Mouse (Mus musculus) limb, embryonic 14.5 days (tissue): ENCODE measurements around the gene Inpp5d. TPM values are rescaled to one million over a fixed set of nuclear protein-coding genes. Genes with fewer than 3 reads are reported as not detected.

ENCODE experiments used
- ATAC-seq: fragments of 200-750 bp; cut with Nextera tagmentation; 2 replicates; pipeline ENCODE4 v1.8.0; 2017; ENCODE audit warnings: low read depth, moderate number of reproducible peaks, moderate TSS enrichment; ENCODE audit not compliant: low FRiP score
- DNase-seq: peaks from one replicate; pipeline ENCODE4 v3.0.0-alpha.2; 2015; ENCODE audit warnings: low spot score
- H3K27ac ChIP-seq: fragments of 300-500 bp; sonication (generic); replicated peaks from 2 replicates; pipeline ENCODE4 v1.5.1; 2014; ENCODE audit warnings: low read depth, mild to moderate bottlenecking, low read length, moderate library complexity, mixed read lengths
- H3K27me3 ChIP-seq: fragments of 300-500 bp; sonication (generic); 2 replicates; pipeline ENCODE4 v1.6.1; 2014; ENCODE audit warnings: low read length, mixed read lengths; ENCODE audit not compliant: control insufficient read depth, insufficient read depth
- H3K36me3 ChIP-seq: fragments of 300-500 bp; sonication (generic); 2 replicates; pipeline ENCODE4 v1.6.1; 2014; ENCODE audit warnings: mild to moderate bottlenecking, low read length, moderate library complexity, mixed read lengths; ENCODE audit not compliant: control insufficient read depth, insufficient read depth
- H3K4me1 ChIP-seq: fragments of 300-500 bp; sonication (generic); 2 replicates; pipeline ENCODE4 v1.6.1; 2014; ENCODE audit warnings: antibody characterized with exemption, low read length, mixed read lengths; ENCODE audit not compliant: control insufficient read depth, insufficient read depth
- H3K4me2 ChIP-seq: fragments of 300-500 bp; sonication (generic); replicated peaks from 2 replicates; pipeline ENCODE4 v1.6.1; 2014; ENCODE audit warnings: low read depth, mild to moderate bottlenecking, low read length, moderate library complexity; ENCODE audit not compliant: severe bottlenecking
- H3K4me3 ChIP-seq: fragments of 300-500 bp; sonication (generic); replicated peaks from 2 replicates; pipeline ENCODE4 v1.5.1; 2014; ENCODE audit warnings: low read length
- H3K9ac ChIP-seq: fragments of 300-500 bp; sonication (generic); 2 replicates; pipeline ENCODE4 v1.6.1; 2014; ENCODE audit warnings: mild to moderate bottlenecking, low read depth, low read length, moderate library complexity; ENCODE audit not compliant: severe bottlenecking
- H3K9me3 ChIP-seq: fragments of 300-500 bp; sonication (generic); 2 replicates; pipeline ENCODE4 v1.6.1; 2016; ENCODE audit warnings: low read length; ENCODE audit not compliant: control insufficient read depth
- POLR2A ChIP-seq: fragments of 200-500 bp; IDR thresholded peaks from 2 replicates; pipeline ENCODE4 v1.8.0; 2012; ENCODE audit warnings: inconsistent platforms, mild to moderate bottlenecking, moderate library complexity, borderline replicate concordance; ENCODE audit not compliant: insufficient read depth, insufficient read length; ENCODE audit errors: extremely low read depth
- WGBS: fragments of 180-500 bp; shearing (Covaris S2); extraction: QIAGEN DNeasy Blood & Tissue Kit; methylation state at CpG from one replicate; pipeline ENCODE4 v1.1.7; 2014; 5-methylcytosine and 5-hydroxymethylcytosine counted together
- polyA plus RNA-seq, 2 experiments: library from polyadenylated mRNA; depleted of rRNA in 1 of 2; stranded (reverse) in 1 of 2; unstranded in 1 of 2; fragments of >200 nt; fragmentation: Nextera tagmentation in 1 of 2; extraction: Ambion mirVana in 1 of 2; gene quantifications; 2 replicates each; pipeline versions ENCODE4 v1.2.1 to v1.2.3; 2012 to 2014

Gene Inpp5d
- polyA plus RNA-seq, 2 experiments, result 5.9 to 9.7 TPM

- Histone ChIP-seq H3K27ac (no peak overlapping the region), H3K36me3 (no peaks in the 10 kb centered on the region), H3K4me3 (no peak overlapping the region), H3K9me3 (no peaks in the 10 kb centered on the region), H3K27me3 (no peaks in the 10 kb centered on the region), H3K4me1 (no peaks in the 10 kb centered on the region), H3K9ac (no peak overlapping the region), H3K4me2 (no peak overlapping the region)
- ATAC-seq (no peak), DNase-seq (no peak)
- TF ChIP-seq POLR2A, result no peak
- WGBS, result 71% methylated on average over 1 of the region's 1 CpGs
These were observed 4.0 kb downstream of the Inpp5d start for GRCm38 (mm10) chr1:87623977-87624666.

- Histone ChIP-seq H3K9ac (no peak overlapping the region), H3K9me3 (no peaks in the 10 kb centered on the region), H3K27me3 (no peaks in the 10 kb centered on the region), H3K36me3 (no peaks in the 10 kb centered on the region), H3K4me2 (no peak overlapping the region), H3K4me3 (no peak overlapping the region), H3K4me1 (no peaks in the 10 kb centered on the region), H3K27ac (no peak overlapping the region)
- no peak for ATAC-seq
- 91% methylated on average over 2 of the region's 2 CpGs for WGBS
- TF ChIP-seq POLR2A, result no peak
- no peak for DNase-seq
These were observed 4.7 kb downstream of the Inpp5d start for GRCm38 (mm10) chr1:87624826-87625225.

- Histone ChIP-seq H3K27me3 (no peaks in the 10 kb centered on the region), H3K9ac (no peak overlapping the region), H3K27ac (no peak overlapping the region), H3K4me2 (no peak overlapping the region), H3K9me3 (no peaks in the 10 kb centered on the region), H3K4me3 (no peak overlapping the region), H3K36me3 (no peaks in the 10 kb centered on the region), H3K4me1 (no peaks in the 10 kb centered on the region)
- WGBS, result 90% methylated on average over 6 of the region's 6 CpGs
- ATAC-seq (no peak), DNase-seq (no peak)
- no peak for TF ChIP-seq POLR2A
These were observed 5.3 kb downstream of the Inpp5d start for GRCm38 (mm10) chr1:87625254-87626025.

- no peaks in the 10 kb centered on the region for H3K27me3 ChIP-seq
- WGBS, result 42% methylated on average over 2 of the region's 2 CpGs
- no peaks in the 10 kb centered on the region for H3K36me3 ChIP-seq
- no peaks in the 10 kb centered on the region for H3K4me1 ChIP-seq
- DNase-seq (peak; percentile 17), ATAC-seq (no peak)
- no peak overlapping the region for H3K4me2 ChIP-seq
- H3K4me3 ChIP-seq, result no peak overlapping the region
- H3K9ac ChIP-seq, result no peak overlapping the region
- H3K9me3 ChIP-seq, result no peaks in the 10 kb centered on the region
- no peak for TF ChIP-seq POLR2A
- no peak overlapping the region for H3K27ac ChIP-seq
These were observed 6.2 kb downstream of the Inpp5d start for GRCm38 (mm10) chr1:87626344-87626743.

- ATAC-seq (no peak), DNase-seq (no peak)
- Histone ChIP-seq H3K27me3 (no peaks in the 10 kb centered on the region), H3K36me3 (no peaks in the 10 kb centered on the region), H3K9ac (no peak overlapping the region), H3K4me2 (no peak overlapping the region), H3K4me3 (no peak overlapping the region), H3K9me3 (no peaks in the 10 kb centered on the region), H3K27ac (no peak overlapping the region), H3K4me1 (no peaks in the 10 kb centered on the region)
- TF ChIP-seq POLR2A, result no peak
- WGBS, result 71% methylated on average over 2 of the region's 2 CpGs
These were observed 8.0 kb downstream of the Inpp5d start for GRCm38 (mm10) chr1:87628085-87628484.
